Mouse (Mus musculus) kidney, postnatal 4 days (tissue): ENCODE results near the gene Cd68.
"Not testable (repeated sequence)": the region's sequence is repeated elsewhere in the genome, so short reads cannot be mapped to it uniquely, and the experiment has no call there.

Experiments used
- DNase-seq, 2 experiments: peaks; one replicate each; pipeline ENCODE4 v3.0.0; 2021; ENCODE audit warnings: mixed read lengths in 2 of 2

Gene Cd68

GRCm38 (mm10) chr11:69665961-69666664 is at the start of gene Cd68:
Gene Cd68 (minus strand): TSS chr11:69666153.
- peak; percentile 55 to 63 for DNase-seq

DNA sequence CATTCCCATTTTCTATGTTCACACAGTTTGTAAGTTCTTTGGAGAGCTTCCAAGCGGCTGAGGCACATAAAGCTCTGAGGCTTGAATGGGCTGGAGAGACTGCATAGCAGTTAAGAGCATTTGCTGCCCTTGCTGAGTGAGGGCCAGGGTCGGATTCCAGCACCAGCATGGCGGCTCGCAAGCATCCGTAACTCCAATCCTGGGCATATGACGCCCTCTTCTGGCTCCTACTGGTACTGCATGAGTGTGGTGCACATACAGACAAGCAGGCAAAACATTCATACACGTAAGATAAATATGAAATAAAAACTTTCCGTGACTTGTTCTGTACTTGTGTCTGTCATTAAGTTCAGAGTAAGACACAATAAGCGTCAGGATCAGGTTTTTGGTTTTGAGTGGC is 49.5 kb upstream of the Cd68 start:
- peak; percentile 70 to 77 for DNase-seq

DNA sequence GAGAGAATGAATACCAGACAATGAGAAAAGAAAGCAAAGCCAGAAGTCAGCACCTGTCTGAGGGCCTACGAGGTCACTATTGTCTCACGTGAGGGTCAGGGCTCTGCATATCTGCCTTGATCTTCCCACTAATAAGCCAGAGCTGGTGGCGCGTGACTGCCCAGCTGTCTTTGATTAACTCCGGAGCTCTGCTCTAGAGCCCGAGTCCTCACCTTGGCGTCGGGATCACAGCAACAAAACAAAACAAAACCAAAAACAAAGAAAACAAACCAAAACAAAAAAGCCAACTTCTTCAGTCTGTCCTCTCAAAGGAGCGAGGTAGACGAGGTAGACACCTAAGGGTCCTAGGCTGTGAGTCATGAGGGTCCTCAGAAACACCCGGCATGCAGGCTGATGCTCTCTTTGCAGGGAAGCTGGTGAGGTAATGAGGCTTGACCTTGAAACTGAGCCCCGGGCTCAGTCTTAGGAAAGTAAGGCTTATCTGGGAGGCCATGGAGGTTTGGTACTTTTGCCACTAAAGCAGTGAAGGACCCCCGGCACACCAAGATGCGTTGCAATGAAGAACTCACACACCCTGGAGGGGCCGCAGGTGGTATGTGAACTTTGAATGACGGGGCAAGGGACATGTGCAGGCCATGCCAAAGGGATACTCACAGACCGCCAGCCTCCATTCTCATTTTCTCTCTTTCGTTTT is 48.8 kb upstream of the Cd68 start:
- peak; percentile 61 to 78 for DNase-seq

GRCm38 (mm10) chr11:69712954-69713672 is 47.2 kb upstream of the Cd68 start:
- DNase-seq, result peak; percentile 24 to 53

DNA sequence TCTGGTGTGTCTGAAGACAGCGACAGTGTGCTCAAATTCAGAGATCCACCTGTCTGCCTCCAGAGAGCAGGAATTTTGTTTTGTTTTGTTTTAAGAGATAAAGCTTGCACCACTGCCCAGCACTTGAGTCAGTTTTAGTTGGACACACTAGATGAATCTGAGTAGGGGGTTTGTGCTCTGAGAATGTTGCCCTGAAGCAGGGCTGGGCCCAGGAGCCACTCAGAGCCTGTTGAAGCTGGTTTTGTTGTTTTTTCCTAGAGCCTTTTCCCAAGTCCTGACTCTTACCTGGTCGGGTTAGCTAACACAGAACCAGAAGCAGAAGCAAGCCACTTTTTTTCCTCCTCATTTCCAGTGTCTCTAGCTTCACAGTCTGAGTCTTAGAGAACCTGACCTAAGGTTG is 45.1 kb upstream of the Cd68 start:
- no peak for DNase-seq

- no peak for DNase-seq
Observed at GRCm38 (mm10) chr11:69710470-69710869, 44.5 kb upstream of the Cd68 start.

DNA sequence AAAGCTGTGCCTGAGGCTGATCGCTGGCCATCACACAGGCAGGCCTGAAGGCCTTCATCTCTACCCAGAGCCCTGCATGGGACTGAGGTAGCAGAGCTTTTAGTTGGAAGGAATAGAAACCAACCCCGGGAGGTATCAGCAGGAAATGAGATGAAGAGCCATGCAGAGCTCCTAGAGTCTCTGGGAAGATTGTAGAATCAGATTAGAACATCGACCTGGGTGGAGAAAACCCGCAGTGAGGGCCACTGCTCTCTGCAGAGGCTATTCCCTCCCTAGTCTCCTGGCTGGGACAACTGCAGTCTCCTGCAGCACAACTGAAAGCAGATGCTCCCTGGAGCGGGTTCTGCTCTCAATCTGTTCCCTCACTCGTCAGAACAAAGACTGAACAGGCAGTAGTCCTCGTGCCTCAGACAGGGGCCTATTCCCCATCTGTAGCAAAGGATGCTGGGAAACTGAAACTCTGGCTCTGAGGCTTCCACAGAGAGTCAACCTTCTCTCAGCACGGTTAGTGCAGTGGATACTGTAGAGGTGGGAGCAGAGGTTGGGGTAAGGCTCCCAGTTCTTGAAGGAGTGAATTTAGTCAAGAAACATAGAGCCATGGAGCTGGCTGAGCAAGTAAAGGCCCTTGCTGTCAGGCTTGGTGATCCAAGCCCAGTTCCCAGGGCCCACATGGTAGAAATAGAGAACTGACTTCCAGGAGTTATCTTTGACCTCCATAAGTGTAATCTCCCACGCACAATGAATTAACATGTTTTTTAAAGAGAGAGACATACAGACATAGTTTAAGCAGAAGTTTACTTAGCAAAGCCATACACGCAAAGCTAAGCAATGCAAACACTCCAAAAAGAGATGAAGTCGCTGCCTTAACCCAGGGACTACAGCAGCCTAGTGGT is 43.8 kb upstream of the Cd68 start:
- DNase-seq, result no peak

- DNase-seq, result no peak
Observed at GRCm38 (mm10) chr11:69708614-69709265, 42.8 kb upstream of the Cd68 start.

DNA sequence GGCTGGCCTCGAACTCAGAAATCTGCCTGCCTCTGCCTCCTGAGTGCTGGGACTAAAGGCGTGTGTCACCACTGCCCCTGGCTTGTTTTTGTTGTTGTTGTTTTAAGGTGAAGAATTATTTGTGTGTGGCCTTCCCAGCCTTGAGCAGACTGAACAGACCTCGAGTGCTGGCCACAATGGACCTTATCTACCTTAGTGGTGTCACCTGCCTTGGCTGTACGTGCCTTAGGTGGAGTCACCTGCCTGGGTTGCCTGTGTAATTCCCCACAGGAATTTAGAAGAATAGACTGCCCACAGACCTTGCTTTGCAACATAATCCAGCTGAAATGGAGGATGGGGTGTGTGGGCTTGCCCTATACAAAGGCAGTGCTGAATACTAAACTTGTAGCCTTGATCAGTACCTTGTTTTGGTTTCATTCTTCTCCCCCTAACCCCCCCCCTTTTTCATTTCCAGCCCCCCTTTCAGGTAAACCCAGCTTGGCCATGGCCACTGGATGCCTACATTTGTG is 42.0 kb upstream of the Cd68 start:
- DNase-seq, result no peak

DNA sequence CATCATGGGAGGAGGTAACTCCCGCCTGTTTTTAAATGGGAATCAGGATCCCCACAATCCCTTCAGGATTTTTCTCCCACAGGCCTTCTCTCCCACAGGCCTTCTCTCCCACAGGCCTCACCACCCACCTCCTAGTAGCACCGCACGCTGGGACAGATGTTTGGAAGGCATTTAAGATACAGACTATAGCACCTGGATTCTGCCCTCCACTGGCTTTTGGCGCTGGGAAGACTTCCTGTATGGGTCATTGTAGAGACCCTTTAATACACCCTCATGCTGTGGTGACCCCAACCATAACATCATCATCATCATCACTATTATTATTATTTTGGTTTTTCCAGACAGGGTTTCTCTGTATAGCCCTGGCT is 41.5 kb upstream of the Cd68 start:
- no peak for DNase-seq

- DNase-seq, result peak in 1 of 2 experiments; percentile 33
Observed at GRCm38 (mm10) chr11:69706775-69707479, 41.0 kb upstream of the Cd68 start.

DNA sequence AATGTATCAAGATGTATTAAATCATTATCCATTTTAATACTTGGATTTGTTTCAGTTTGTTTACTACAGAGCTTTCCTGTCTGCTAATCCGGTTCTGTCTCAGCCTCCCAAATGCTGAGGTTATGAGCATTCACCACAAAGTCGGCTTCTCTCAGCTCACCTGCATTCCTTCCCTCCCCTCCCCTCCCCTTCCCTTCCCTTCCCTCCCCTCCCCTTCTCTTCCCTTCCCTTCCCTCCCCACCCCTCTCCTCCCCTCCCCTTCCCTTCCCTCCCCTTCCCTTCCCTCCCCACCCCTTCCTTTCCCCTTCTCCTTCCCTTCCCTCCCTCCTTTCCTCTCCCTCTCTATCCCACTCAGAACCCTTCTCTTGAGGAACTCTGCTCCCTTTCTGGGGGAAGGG is 38.7 kb upstream of the Cd68 start:
- no peak for DNase-seq

- no peak for DNase-seq
Observed at GRCm38 (mm10) chr11:69703814-69704612, 38.1 kb upstream of the Cd68 start.

- DNase-seq, result not testable (repeated sequence)
Observed at GRCm38 (mm10) chr11:69703381-69703780, 37.4 kb upstream of the Cd68 start.

DNA sequence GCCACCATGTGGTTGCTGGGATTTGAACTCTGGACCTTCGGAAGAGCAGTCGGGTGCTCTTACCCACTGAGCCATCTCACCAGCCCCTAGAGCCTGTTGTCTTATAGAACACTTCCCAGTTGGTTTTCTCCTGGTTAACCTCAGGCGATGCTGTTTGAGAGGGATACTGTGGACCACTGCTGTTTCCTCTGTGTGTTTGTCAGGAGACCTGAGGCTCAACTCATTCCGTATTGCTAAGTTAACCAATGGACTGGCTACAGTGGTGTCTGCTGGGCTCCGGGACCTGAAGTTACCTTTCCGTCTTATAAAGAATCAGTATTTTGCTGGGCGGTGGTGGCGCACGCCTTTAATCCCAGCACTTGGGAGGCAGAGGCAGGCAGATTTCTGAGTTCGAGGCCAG is 36.9 kb upstream of the Cd68 start:
- not testable (repeated sequence) for DNase-seq

- no peak for DNase-seq
Observed at GRCm38 (mm10) chr11:69699595-69699994, 33.6 kb upstream of the Cd68 start.

- DNase-seq, result no peak
Observed at GRCm38 (mm10) chr11:69698574-69698973, 32.6 kb upstream of the Cd68 start.

DNA sequence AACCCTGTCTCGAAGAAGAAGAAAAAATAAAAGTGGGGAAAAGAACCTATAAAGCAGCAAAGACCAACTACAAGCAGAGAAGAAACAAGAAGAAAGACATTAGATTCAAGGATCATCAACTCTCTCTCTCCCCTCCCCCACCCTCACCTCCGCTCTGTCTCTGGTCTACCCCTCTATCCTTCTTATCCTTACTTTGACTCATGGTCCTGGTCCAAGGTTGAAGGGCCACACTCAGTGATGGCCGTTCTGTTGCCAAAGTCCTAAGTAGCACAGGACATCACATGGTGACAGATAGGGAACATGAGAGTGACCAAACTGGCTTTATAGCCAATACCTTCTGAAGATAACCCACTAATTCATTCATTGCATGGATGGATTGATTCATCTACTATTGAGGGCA is 31.4 kb upstream of the Cd68 start:
- DNase-seq, result no peak

GRCm38 (mm10) chr11:69695361-69696181 is 29.6 kb upstream of the Cd68 start, which contains the start of the genes Tnfsf12 and Tnfsfm13:
Gene Tnfsf12 (minus strand): TSS chr11:69695849.
Gene Tnfsfm13 (minus strand): TSS chr11:69696098.
- peak; percentile 87 to 92 for DNase-seq

GRCm38 (mm10) chr11:69695046-69695360 is 29.1 kb upstream of the Cd68 start:
- no peak for DNase-seq
